Mouse (Mus musculus) liver, embryonic 16.5 days (tissue): ENCODE results near the gene Sds. TPM values are rescaled to one million over a fixed set of nuclear protein-coding genes. Genes with fewer than 3 reads are reported as not detected.

Source experiments
- ATAC-seq: fragments of 200-750 bp; cut with Nextera tagmentation; 2 replicates; pipeline ENCODE4 v1.8.0; 2017; ENCODE audit warnings: low read depth, mild to moderate bottlenecking, moderate number of reproducible peaks, moderate library complexity
- H3K27ac ChIP-seq: fragments of 300-500 bp; sonication (generic); 2 replicates; pipeline ENCODE4 v1.5.1; 2014; ENCODE audit warnings: mild to moderate bottlenecking, low read length
- H3K27me3 ChIP-seq: fragments of 300-500 bp; sonication (generic); 2 replicates; pipeline ENCODE4 v1.6.1; 2014; ENCODE audit warnings: low read depth, low read length, mixed read lengths; ENCODE audit not compliant: control insufficient read depth, insufficient read depth
- H3K36me3 ChIP-seq: fragments of 300-500 bp; sonication (generic); 2 replicates; pipeline ENCODE4 v1.6.1; 2014; ENCODE audit warnings: mild to moderate bottlenecking; ENCODE audit not compliant: control insufficient read depth, insufficient read depth
- H3K4me1 ChIP-seq: fragments of 300-500 bp; sonication (generic); 2 replicates; pipeline ENCODE4 v1.6.1; 2014; ENCODE audit warnings: low read depth, low read length, mixed read lengths; ENCODE audit not compliant: control insufficient read depth
- H3K4me2 ChIP-seq: fragments of 300-500 bp; sonication (generic); 2 replicates; pipeline ENCODE4 v1.6.1; 2014; ENCODE audit warnings: low read depth, low read length, mixed read lengths
- H3K4me3 ChIP-seq: fragments of 300-500 bp; sonication (generic); 2 replicates; pipeline ENCODE4 v1.5.1; 2014; ENCODE audit warnings: low read depth, mild to moderate bottlenecking, low read length
- H3K9ac ChIP-seq: fragments of 300-500 bp; sonication (generic); 2 replicates; pipeline ENCODE4 v1.6.1; 2014; ENCODE audit warnings: low read depth, low read length
- H3K9me3 ChIP-seq: fragments of 300-500 bp; sonication (generic); replicated peaks from 2 replicates; pipeline ENCODE4 v1.6.1; 2016; ENCODE audit warnings: low read length; ENCODE audit not compliant: control insufficient read depth
- WGBS: fragments of 180-500 bp; shearing (Covaris S2); extraction: QIAGEN DNeasy Blood & Tissue Kit; methylation state at CpG from one replicate; pipeline ENCODE4 v1.1.7; 2014; ENCODE audit not compliant: insufficient replicate concordance; 5-methylcytosine and 5-hydroxymethylcytosine counted together
- polyA plus RNA-seq: library from polyadenylated mRNA; unstranded; fragments of >200 nt; fragmentation: Nextera tagmentation; extraction: Ambion mirVana; gene quantifications from 2 replicates; pipeline ENCODE4 v1.2.1, GENCODE M21; 2015

The Sds gene
- polyA plus RNA-seq, 1 experiment from 2014 or later = 4.3 TPM

GRCm38 (mm10) chr5:120502147-120502621 lies 25.9 kb downstream of the Sds start:
- H3K36me3 ChIP-seq = no peaks in the 10 kb centered on the region
- no peak overlapping the region for H3K27ac ChIP-seq
- H3K9ac ChIP-seq = peak overlapping the region; percentile 84; the same call in 1 of the 2 replicates
- no peaks in the 10 kb centered on the region for H3K27me3 ChIP-seq
- WGBS = 57% methylated on average over 9 of the region's 9 CpGs
- no peaks in the 10 kb centered on the region for H3K9me3 ChIP-seq
- peak overlapping the region; percentile 84 for H3K4me3 ChIP-seq
- no peak for ATAC-seq
- H3K4me2 ChIP-seq = peak overlapping the region; percentile 95
- H3K4me1 ChIP-seq = peaks cover 17% of the 10 kb centered on the region

- H3K4me3 ChIP-seq = peak overlapping the region; percentile 84
- no peaks in the 10 kb centered on the region for H3K36me3 ChIP-seq
- H3K27me3 ChIP-seq = no peaks in the 10 kb centered on the region
- 6% methylated on average over 12 of the region's 12 CpGs for whole genome bisulfite sequencing
- H3K27ac ChIP-seq = peak overlapping the region; percentile 10; the same call in 1 of the 2 replicates
- H3K4me2 ChIP-seq = peak overlapping the region; percentile 95
- H3K9ac ChIP-seq = peak overlapping the region; percentile 84
- peak; percentile 7; the same call in 1 of the 2 replicates for ATAC-seq
- no peaks in the 10 kb centered on the region for H3K9me3 ChIP-seq
- peaks cover 17% of the 10 kb centered on the region for H3K4me1 ChIP-seq
Observed at GRCm38 (mm10) chr5:120502675-120503143, 26.4 kb downstream of the Sds start.

- Histone ChIP-seq H3K4me1 (peaks cover 17% of the 10 kb centered on the region), H3K9ac (peak within 1 kb of the TSS; percentile 84), H3K4me2 (peak within 1 kb of the TSS; percentile 95), H3K27me3 (no peaks in the 10 kb centered on the region), H3K9me3 (no peaks in the 10 kb centered on the region), H3K36me3 (no peaks in the 10 kb centered on the region), H3K27ac (peak within 1 kb of the TSS; percentile 10; the same call in 1 of the 2 replicates), H3K4me3 (peak within 1 kb of the TSS; percentile 84)
- peak; percentile 72 for ATAC-seq
- WGBS = under 1% methylated on average over 55 of the region's 55 CpGs
Observed at GRCm38 (mm10) chr5:120503144-120503795, 26.9 kb downstream of the Sds start, which contains the start of gene Plbd2. Gene Plbd2, minus strand, starts transcription at chr5:120503625.

GRCm38 (mm10) chr5:120505368-120505767 lies 29.0 kb downstream of the Sds start:
- peak overlapping the region; percentile 28; the same call in 1 of the 2 replicates for H3K9ac ChIP-seq

GRCm38 (mm10) chr5:120505781-120506180 lies 29.5 kb downstream of the Sds start:
- Histone ChIP-seq H3K4me3 (no peak overlapping the region), H3K9me3 (no peaks in the 10 kb centered on the region), H3K36me3 (no peaks in the 10 kb centered on the region), H3K27ac (no peak overlapping the region), H3K27me3 (no peaks in the 10 kb centered on the region), H3K4me1 (peaks cover 20% of the 10 kb centered on the region), H3K4me2 (peak overlapping the region; percentile 51; the same call in 1 of the 2 replicates), H3K9ac (no peak overlapping the region)
- ATAC-seq = no peak
- 53% methylated on average over 9 of the region's 9 CpGs for WGBS

More at GRCm38 (mm10) chr5:120505368-120505767, 29.0 kb downstream of the Sds start:
- 25% methylated on average over 16 of the region's 16 CpGs for WGBS
- Histone ChIP-seq H3K27me3 (no peaks in the 10 kb centered on the region), H3K4me1 (peaks cover 17% of the 10 kb centered on the region), H3K4me2 (peak overlapping the region; percentile 51), H3K4me3 (no peak overlapping the region), H3K27ac (no peak overlapping the region), H3K36me3 (no peaks in the 10 kb centered on the region), H3K9me3 (no peaks in the 10 kb centered on the region)
- ATAC-seq = no peak

- Histone ChIP-seq H3K36me3 (no peaks in the 10 kb centered on the region), H3K27ac (no peak overlapping the region), H3K9me3 (no peaks in the 10 kb centered on the region), H3K9ac (no peak overlapping the region), H3K27me3 (no peaks in the 10 kb centered on the region), H3K4me2 (no peak overlapping the region), H3K4me1 (peaks cover 25% of the 10 kb centered on the region), H3K4me3 (no peak overlapping the region)
- no peak for ATAC-seq
- 58% methylated on average over 9 of the region's 9 CpGs for WGBS
Observed at GRCm38 (mm10) chr5:120506490-120506889, 30.2 kb downstream of the Sds start.

- Histone ChIP-seq H3K27ac (no peak overlapping the region), H3K36me3 (no peaks in the 10 kb centered on the region), H3K4me2 (no peak overlapping the region), H3K9me3 (no peaks in the 10 kb centered on the region), H3K4me1 (peaks cover 30% of the 10 kb centered on the region), H3K9ac (no peak overlapping the region), H3K27me3 (no peaks in the 10 kb centered on the region; the same call in 1 of the 2 replicates), H3K4me3 (no peak overlapping the region)
- 47% methylated on average over 4 of the region's 4 CpGs for WGBS
- no peak for ATAC-seq
Observed at GRCm38 (mm10) chr5:120507311-120507710, 31.0 kb downstream of the Sds start.

GRCm38 (mm10) chr5:120510982-120511642 lies 34.8 kb downstream of the Sds start, which contains the start of gene Slc8b1:
Gene Slc8b1, plus strand, starts transcription at chr5:120511168.
- peak; percentile 89 for ATAC-seq
- no peaks in the 10 kb centered on the region for H3K36me3 ChIP-seq
- peak within 1 kb of the TSS; percentile 55 for H3K27ac ChIP-seq
- peak within 1 kb of the TSS; percentile 61 for H3K9ac ChIP-seq
- peaks cover 34% of the 10 kb centered on the region for H3K4me1 ChIP-seq
- no peaks in the 10 kb centered on the region; the same call in 1 of the 2 replicates for H3K27me3 ChIP-seq
- H3K4me2 ChIP-seq = peak within 1 kb of the TSS; percentile 77
- under 1% methylated on average over 36 of the region's 36 CpGs for WGBS
- H3K4me3 ChIP-seq = peak within 1 kb of the TSS; percentile 64
- H3K9me3 ChIP-seq = no peaks in the 10 kb centered on the region
